Mouse (Mus musculus) olfactory bulb, adult 2 months (tissue): Measurements from ENCODE around the gene Fam136a.

Experiments
- CTCF ChIP-seq: fragments of 200-500 bp; IDR thresholded peaks from 2 replicates; pipeline ENCODE4 v1.5.1; 2012; ENCODE audit warnings: low read depth, mild to moderate bottlenecking, low read length, moderate library complexity; ENCODE audit not compliant: insufficient read depth
- POLR2A ChIP-seq: fragments of 200-500 bp; IDR thresholded peaks from 2 replicates; pipeline ENCODE4 v1.6.1; 2012; ENCODE audit warnings: mild to moderate bottlenecking, low read depth, low read length, moderate library complexity; ENCODE audit not compliant: insufficient read depth

DNA sequence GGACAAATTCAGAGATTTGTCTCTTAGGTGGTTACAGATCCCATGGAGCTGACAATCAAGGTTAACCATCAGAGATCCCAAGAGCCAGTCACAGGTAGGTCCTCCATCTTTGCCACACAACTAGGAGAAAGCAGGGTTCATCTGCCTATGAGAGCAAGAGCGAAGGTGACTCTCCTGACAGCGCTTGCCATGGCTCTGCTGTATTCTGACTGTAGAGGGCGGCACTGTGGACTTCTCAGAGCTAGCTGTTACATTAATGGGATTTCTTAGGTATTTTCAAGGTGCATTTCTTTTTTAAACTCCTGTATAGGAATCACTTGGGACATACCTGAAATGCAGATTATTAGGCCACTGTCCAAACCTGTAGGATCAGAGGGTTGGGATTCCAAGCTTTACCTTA lies 10.5 kb upstream of the Fam136a start:
- TF ChIP-seq CTCF: no peak
- no peak for TF ChIP-seq POLR2A
